Mouse (Mus musculus): ENCODE measurements at regions not wholly inside any gene's neighbourhood (a gene's known extent, or its start where the extent isn't known, plus 50 kb on each side); places are given as distances from the start of the nearest gene placed in this dataset.

GRCm38 (mm10) chr6:94773604-94774486 lies 73.9 kb upstream of the Lrig1 start:
- TF ChIP-seq MYOD1 (IDR thresholded peaks at IDR 0.05; ENCODE audit: control insufficient read depth, insufficient read length, low read depth): no peak
- TF ChIP-seq CTCF (IDR thresholded peaks at IDR 0.05; ENCODE audit: control insufficient read depth, insufficient read depth, insufficient read length): no peak
- no peak for TF ChIP-seq CEBPB (IDR thresholded peaks at IDR 0.05; ENCODE audit: low read depth)
- TF ChIP-seq MYOG (IDR thresholded peaks at IDR 0.05; ENCODE audit: control insufficient read depth, extremely low read depth, insufficient read length): no peak
- no peak for TF ChIP-seq USF1 (IDR thresholded peaks at IDR 0.05; ENCODE audit: low read depth)
- TF ChIP-seq MAX (IDR thresholded peaks at IDR 0.05): no peak
- TF ChIP-seq FOSL1 (IDR thresholded peaks at IDR 0.05; ENCODE audit: insufficient read depth, low read length, poor library complexity, severe bottlenecking): no peak
